Mouse (Mus musculus) kidney, adult 2 months (tissue): ENCODE measurements at regions not wholly inside any gene's neighbourhood (a gene's known extent, or its start where the extent isn't known, plus 50 kb on each side); places are given as distances from the start of the nearest gene placed in this dataset.

ENCODE experiments used
- DNase-seq: peaks from one replicate; pipeline ENCODE4 v3.0.0; 2021
- H3K27ac ChIP-seq: fragments of 200-500 bp; 2 replicates; pipeline ENCODE4 v1.5.1; 2012; ENCODE audit warnings: low read depth, low read length, control low read depth, inconsistent platforms; ENCODE audit not compliant: insufficient read depth
- H3K27me3 ChIP-seq: fragments of 200-500 bp; replicated peaks from 2 replicates; pipeline ENCODE4 v1.6.1; 2012; ENCODE audit warnings: mild to moderate bottlenecking, moderate library complexity, low read length, inconsistent platforms; ENCODE audit not compliant: control insufficient read depth, insufficient read depth
- H3K36me3 ChIP-seq: fragments of 200-500 bp; 2 replicates; pipeline ENCODE4 v1.6.1; 2012; ENCODE audit warnings: mild to moderate bottlenecking, moderate library complexity, low read length, inconsistent platforms; ENCODE audit not compliant: control insufficient read depth, insufficient read depth
- H3K4me1 ChIP-seq: fragments of 200-500 bp; 2 replicates; pipeline ENCODE4 v1.6.1; 2011; ENCODE audit warnings: low read length; ENCODE audit not compliant: control insufficient read depth, insufficient read depth
- H3K4me3 ChIP-seq: fragments of 200-500 bp; 2 replicates; pipeline ENCODE4 v1.5.1; 2011; ENCODE audit warnings: mild to moderate bottlenecking, low read depth, low read length, control low read depth; ENCODE audit not compliant: insufficient read depth
- CTCF ChIP-seq: fragments of 200-500 bp; conservative IDR thresholded peaks from 2 replicates; pipeline ENCODE4 v1.5.1; 2011; ENCODE audit warnings: low read depth, mild to moderate bottlenecking, control low read depth, low read length, moderate library complexity, mixed read lengths; ENCODE audit not compliant: insufficient read depth, insufficient read length
- POLR2A ChIP-seq: fragments of 200-500 bp; IDR thresholded peaks from one replicate; pipeline ENCODE4 v1.6.1; 2011; ENCODE audit warnings: low read depth, low read length, control low read depth
- WGBS: fragments of 180-500 bp; shearing (Covaris S2); methylation state at CpG from one replicate; pipeline ENCODE4 v1.1.7; 2018; 5-methylcytosine and 5-hydroxymethylcytosine counted together

- Histone ChIP-seq H3K4me3 (no peak overlapping the region), H3K4me1 (no peaks in the 10 kb centered on the region), H3K27me3 (no peaks in the 10 kb centered on the region), H3K36me3 (no peaks in the 10 kb centered on the region), H3K27ac (no peak overlapping the region)
- 57% methylated on average over 4 of the region's 4 CpGs for WGBS
- DNase-seq = no peak
- no peak for TF ChIP-seq CTCF
- no peak for TF ChIP-seq POLR2A
Observed at GRCm38 (mm10) chr8:102414931-102415330, 370.5 kb downstream of the Cdh11 start.

GRCm38 (mm10) chr8:102413446-102413845, 372.0 kb downstream of the Cdh11 start:
- WGBS = 92% methylated on average over 5 of the region's 5 CpGs
- no peak for TF ChIP-seq POLR2A
- no peak for TF ChIP-seq CTCF

GRCm38 (mm10) chr8:102387591-102387990, 397.9 kb downstream of the Cdh11 start:
- H3K4me1 ChIP-seq = no peaks in the 10 kb centered on the region
- no peak overlapping the region for H3K4me3 ChIP-seq
- H3K27ac ChIP-seq = no peak overlapping the region
- TF ChIP-seq CTCF (no peak), POLR2A (no peak)
- 60% methylated on average over 4 of the region's 4 CpGs for whole genome bisulfite sequencing
- no peak for DNase-seq
- no peaks in the 10 kb centered on the region for H3K36me3 ChIP-seq
- H3K27me3 ChIP-seq = no peaks in the 10 kb centered on the region

More at GRCm38 (mm10) chr8:102413446-102413845, 372.0 kb downstream of the Cdh11 start:
- H3K36me3 ChIP-seq = no peaks in the 10 kb centered on the region
- H3K4me3 ChIP-seq = no peak overlapping the region
- H3K27ac ChIP-seq = no peak overlapping the region
- H3K27me3 ChIP-seq = no peaks in the 10 kb centered on the region
- DNase-seq = no peak
- no peaks in the 10 kb centered on the region for H3K4me1 ChIP-seq

- Histone ChIP-seq H3K27ac (no peak overlapping the region), H3K27me3 (no peaks in the 10 kb centered on the region), H3K4me3 (no peak overlapping the region), H3K4me1 (no peaks in the 10 kb centered on the region), H3K36me3 (no peaks in the 10 kb centered on the region)
- DNase-seq = no peak
- WGBS = 80% methylated on average over 1 of the region's 1 CpGs
- TF ChIP-seq CTCF = no peak
- TF ChIP-seq POLR2A = no peak
Observed at GRCm38 (mm10) chr8:102345392-102345791, 440.1 kb downstream of the Cdh11 start.

GRCm38 (mm10) chr8:102332511-102332910, 452.9 kb downstream of the Cdh11 start:
- H3K36me3 ChIP-seq = no peaks in the 10 kb centered on the region
- DNase-seq = no peak
- H3K27me3 ChIP-seq = no peaks in the 10 kb centered on the region; the same call in 1 of the 2 replicates
- H3K4me3 ChIP-seq = no peak overlapping the region
- no peaks in the 10 kb centered on the region for H3K4me1 ChIP-seq
- WGBS = 36% methylated on average over 5 of the region's 5 CpGs
- no peak overlapping the region for H3K27ac ChIP-seq
- TF ChIP-seq CTCF (no peak), POLR2A (no peak)

- 81% methylated on average over 4 of the region's 4 CpGs for WGBS
- no peaks in the 10 kb centered on the region for H3K36me3 ChIP-seq
- H3K4me1 ChIP-seq = no peaks in the 10 kb centered on the region
- H3K4me3 ChIP-seq = no peak overlapping the region
- no peak for DNase-seq
- TF ChIP-seq CTCF = no peak
- TF ChIP-seq POLR2A = no peak
- no peak overlapping the region for H3K27ac ChIP-seq
- H3K27me3 ChIP-seq = no peaks in the 10 kb centered on the region; the same call in 1 of the 2 replicates
Observed at GRCm38 (mm10) chr8:102331151-102331550, 454.3 kb downstream of the Cdh11 start.

GRCm38 (mm10) chr8:102329955-102330354, 455.5 kb downstream of the Cdh11 start:
- no peak overlapping the region for H3K27ac ChIP-seq
- H3K36me3 ChIP-seq = no peaks in the 10 kb centered on the region
- 66% methylated on average over 1 of the region's 1 CpGs for WGBS
- H3K4me1 ChIP-seq = no peaks in the 10 kb centered on the region
- DNase-seq = no peak
- TF ChIP-seq CTCF = no peak
- TF ChIP-seq POLR2A = no peak
- H3K27me3 ChIP-seq = no peaks in the 10 kb centered on the region; the same call in 1 of the 2 replicates
- H3K4me3 ChIP-seq = no peak overlapping the region
